Mouse (Mus musculus): ENCODE measurements around the gene Pfas.
"Not testable (repeated sequence)": the region's sequence is repeated elsewhere in the genome, so short reads cannot be mapped to it uniquely, and the experiment has no call there.

- TF ChIP-seq CTCF, POLR2A (IDR thresholded peaks at IDR 0.05; ENCODE audit: insufficient read depth, low read depth, low read length): not testable (repeated sequence)
These were observed 71.3 kb downstream of the Pfas start for GRCm38 (mm10) chr11:68936951-68937350.
